Mouse (Mus musculus): Measurements from ENCODE around the gene Fmnl1.

The Fmnl1 gene

DNA sequence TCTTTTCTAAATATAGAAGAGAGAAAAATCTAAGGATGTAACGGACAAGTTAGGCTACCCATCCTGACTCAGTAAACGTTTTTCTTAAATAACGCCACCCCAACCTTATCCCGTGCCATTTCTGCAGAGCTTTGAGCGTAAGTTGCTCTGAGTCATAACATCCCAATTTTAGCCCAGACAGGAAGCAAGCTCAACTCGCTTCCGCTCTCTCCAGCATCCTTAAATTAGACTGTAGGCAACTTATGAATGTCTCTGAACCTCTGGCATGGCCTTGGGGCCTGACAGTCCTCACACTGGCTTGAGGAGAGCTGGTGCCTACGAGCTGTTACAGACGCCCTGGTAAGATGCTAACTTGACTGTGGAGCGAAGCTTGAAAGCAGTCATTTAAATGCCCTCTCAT is 52.5 kb downstream of the Fmnl1 start:
- DNase-seq (ENCODE audit: low spot score): peak; percentile 51

DNA sequence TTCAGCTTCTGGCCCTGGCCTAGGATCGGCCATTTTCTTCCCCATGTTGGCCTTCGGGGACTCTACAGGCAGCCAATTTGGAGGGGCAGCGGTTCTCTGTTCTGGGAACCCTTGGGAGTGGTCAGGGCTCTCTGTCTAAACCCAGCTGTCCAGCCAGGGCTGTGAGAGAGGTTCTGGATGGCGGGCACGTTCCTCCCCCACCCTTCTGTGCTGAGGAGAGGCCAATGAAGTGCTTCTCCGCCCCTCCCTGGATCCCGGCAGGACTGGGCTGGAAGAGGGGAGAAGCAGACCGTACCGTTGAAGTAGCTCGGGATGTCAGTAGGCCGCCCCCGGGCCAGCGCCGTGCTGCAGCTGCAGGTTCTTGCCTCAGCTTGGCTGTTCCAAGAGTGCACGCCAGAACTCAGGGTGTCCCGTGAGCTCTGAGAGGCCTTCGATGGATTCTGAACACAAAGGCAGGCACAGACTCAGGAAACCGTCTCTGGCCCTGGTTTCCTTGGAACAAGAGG is 53.1 kb downstream of the Fmnl1 start:
- DNase-seq (ENCODE audit: low spot score): no peak

DNA sequence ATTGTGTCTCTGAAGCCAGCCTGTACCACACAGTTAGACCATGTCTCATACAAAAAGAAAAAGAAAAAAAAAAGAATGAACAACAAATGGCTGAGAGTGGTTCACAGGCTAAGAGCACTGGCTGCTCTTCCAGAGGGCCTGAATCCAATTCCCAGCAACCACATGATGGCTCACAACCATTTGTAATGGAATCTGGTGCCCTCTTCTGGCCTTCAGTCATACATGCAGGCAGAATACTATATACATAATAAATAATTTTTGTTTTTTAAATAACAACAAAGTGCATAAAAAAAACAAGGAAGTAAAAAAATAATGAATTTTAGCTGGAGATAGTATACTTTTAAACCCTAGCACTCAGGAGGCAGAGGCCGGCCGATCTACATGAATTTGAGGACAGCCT is 58.7 kb downstream of the Fmnl1 start:
- DNase-seq (ENCODE audit: low spot score): no peak

DNA sequence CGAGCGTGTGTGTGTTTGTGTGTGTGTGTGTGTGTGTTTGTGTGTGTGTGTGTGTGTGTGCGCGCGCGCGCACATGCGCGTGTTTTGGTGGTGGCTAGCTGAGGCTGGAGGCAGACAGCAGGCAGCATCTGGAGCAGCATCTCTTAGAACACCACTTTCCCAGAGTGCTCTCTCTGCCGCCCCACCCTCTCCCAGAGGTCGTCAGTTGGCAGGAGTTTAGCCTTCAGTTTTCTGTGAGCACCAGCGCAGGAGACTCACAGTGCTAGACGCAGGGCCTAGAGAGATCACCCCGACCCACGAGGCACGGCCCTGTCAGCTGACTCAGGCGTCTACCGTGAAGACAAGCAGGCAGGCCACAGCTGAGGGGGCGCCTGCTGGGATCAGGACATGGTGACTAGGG is 59.7 kb downstream of the Fmnl1 start:
- DNase-seq (ENCODE audit: low spot score): no peak

DNA sequence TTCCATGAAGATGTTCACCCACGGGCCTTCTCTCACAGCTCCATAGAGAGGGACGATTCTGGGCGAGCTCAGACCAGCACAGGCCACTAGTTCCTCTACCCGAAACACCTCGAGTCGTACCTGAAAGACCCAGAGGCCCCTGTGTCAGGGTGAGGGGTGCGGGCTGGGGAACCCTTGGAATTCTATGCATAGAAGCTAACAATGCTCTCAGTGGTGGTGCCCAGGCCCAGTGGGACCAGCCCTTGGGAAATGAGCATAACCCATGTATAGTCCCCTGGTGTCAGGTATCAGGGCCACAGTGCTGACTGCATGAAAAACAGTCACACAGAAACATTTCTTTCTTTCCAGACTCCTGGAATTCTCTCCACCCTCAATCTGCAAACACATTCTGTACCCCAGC is 60.5 kb downstream of the Fmnl1 start:
- DNase-seq (ENCODE audit: low spot score): no peak

DNA sequence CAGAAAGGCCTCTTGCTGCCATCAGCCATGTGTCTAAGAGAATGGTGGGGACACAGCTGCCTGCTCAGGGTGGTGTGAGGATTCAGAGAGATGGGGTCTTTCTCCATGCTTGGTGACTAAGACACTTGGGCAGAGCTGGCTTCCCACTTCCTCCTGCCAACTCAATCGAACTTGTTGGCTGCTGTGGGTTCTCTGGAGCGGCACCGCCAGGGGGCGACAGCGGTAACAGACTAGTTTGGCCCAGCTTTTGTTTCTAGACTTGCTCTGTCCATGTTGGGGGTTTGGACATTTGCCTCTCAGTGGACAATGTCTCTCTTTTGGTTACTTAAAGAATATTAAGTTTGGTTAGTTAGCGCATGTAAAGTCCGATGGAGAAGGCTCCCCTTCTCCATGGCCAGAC is 62.1 kb downstream of the Fmnl1 start:
- peak; percentile 91 for DNase-seq (ENCODE audit: low spot score)

DNA sequence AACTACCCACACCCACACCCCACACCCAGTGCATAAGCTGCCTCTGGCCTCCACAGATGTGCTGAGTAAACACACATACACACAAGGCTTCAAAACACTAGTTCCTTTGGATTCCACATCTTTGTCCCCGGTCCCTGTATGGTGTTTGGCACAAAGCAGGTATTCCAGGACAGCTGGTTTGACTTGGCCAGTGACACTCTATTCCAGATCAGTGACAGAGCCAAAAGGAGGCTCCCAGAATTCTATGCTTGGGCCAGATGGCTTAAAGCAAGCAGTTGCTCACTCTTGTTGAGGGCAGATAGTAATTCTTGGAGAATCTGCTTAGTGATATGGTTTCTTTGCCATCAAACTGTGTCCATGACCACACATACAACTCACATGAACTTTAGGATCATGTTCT is 63.5 kb downstream of the Fmnl1 start:
- no peak for DNase-seq (ENCODE audit: low spot score)

DNA sequence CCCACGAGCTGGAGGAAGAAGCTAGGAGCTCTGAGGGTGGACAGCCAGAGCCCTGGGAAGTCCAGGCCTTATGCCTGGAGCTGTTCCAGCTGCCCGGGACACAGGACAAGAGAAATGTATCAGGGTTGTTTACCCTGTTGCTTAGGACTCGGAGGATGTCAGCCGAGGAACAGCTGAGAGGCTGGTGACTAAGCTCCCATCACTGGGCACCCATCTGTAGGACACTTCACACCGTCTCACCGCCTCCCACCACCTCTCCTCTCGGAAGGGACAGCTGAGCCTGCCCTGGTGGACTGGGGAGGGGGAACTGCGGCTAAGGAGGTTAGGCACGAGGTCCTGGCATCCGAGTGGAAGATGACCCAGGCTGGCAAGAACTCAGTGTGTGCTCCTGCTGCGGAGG is 64.8 kb downstream of the Fmnl1 start:
- no peak for DNase-seq (ENCODE audit: low spot score)

DNA sequence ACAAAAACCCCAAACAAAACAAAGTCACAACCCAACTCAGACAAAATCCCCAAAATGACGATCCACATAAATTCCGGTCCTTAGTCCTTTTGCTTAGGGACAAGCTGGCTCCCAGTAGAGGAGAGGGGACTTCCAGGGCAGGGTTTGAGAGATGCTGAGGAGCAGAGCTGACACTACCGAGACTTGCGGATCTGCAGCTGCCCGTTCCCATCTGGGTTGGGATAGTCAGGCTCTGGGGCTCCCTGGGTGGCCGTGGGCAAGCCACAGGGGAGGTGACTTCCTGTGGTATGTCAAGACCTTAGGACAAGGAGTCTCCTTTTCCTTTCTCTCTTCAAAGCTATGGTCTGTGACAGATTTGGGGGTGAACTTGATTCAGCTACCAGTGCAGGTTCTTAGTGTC is 65.5 kb downstream of the Fmnl1 start:
- DNase-seq (ENCODE audit: low spot score): no peak

DNA sequence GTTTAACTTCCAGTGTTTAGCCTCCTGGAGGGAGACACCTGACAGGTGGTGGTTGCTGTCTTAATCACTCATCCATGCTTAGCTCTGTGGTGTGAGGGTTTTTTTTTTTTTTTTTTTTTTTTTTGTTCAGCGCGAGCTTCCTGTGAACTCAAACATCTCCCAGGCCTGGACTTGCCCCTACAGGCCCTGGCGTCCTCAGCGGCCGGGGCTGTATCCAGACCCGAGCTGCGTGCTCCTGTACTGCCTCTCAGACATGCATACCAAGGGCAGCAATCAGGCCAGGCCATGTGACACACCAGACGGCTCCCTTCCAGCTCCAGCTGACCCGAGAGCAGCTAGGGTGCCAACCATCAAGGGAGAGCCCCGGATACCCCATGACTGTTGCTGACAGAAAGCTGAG is 66.0 kb downstream of the Fmnl1 start:
- no peak for DNase-seq (ENCODE audit: low spot score)

DNA sequence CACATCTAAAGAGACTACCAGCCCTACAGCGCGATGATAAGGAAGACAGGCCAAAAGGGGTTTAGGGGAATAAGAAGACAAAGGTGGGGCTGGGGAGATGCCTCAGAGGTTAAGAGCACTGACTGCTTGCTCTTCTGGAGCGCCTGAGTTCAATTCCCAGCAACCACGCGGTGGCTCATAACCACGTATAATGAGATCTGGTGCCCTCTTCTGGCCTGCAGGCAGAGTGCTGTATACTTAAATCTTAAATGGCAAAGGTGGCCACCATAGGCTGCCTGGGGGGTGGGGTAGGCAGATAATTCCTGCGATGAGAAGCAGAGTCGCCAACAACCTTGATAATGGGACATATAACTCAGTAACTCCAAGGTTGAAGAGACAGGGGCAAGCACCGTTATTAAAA is 66.8 kb downstream of the Fmnl1 start:
- DNase-seq (ENCODE audit: low spot score): no peak

DNA sequence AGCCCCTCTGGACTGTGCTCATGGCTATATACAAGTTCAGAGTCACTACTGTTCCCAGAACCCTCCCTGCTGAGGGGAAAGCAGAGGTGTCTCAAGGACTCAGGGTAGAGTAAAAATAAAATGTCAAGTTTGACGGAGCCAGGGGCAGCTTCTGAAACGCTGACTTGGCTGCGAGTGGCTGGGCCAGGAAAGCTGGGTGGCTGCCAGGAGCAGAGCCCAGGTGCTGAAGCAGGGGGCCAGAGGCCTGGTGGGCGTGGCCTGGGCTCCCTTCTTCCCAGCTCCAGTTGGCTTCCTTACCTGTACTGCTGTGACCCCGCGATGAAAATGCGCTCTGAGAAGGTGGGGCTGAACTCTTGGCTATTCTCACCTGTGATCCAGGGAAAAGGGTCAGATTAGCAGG is 69.8 kb downstream of the Fmnl1 start:
- DNase-seq (ENCODE audit: low spot score): no peak

DNA sequence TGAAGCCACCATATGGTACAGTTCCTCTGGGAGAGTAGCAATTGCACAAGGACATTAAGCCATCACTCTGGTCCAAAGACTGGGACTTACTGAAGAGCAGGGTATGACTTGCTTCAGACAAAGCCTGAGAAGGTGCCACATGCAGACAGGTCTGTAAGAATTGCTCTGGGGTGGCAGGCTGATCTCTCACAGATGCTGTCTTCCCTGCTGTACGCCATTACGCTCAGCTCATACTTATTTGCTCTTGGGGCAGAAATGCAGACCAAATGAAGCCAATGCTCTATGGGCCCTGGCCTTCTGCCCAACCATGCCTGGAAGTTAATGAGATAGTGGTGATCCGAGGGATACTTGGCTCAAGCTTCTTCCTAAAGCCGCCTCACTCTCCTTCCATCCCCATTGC is 73.9 kb downstream of the Fmnl1 start:
- DNase-seq (ENCODE audit: low spot score): no peak

DNA sequence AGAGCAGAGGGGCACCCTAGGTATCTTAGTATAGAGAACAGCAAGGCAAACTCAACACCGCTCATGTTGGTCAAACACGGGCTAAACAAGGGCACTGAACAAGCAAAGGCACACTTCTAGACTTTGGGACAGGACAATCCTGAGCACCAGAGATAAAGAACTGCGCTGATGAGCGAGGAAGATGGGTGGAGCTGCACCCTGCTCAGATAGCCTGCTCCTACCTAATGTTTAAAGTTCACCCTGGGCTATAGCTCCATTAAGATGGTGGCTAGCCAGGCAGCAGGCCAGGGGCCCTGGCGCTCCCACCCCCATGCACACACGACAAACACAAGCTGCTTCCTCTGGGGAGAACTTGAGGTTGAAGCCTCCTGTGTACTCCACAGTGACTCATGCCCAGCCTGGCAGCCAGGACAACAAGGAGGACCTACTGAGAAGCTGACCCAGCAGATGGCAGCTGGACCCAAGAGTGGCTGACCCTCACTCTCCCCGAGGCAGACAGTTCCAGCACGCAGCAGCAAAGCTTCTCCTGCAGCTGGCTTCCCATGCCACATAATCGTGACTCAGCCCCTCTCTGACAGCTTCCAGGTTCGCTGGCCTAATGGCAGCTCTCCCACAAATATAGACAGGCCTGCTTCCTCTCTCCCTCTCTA is 75.3 kb downstream of the Fmnl1 start:
- peak; percentile 43 for DNase-seq (ENCODE audit: low spot score)

DNA sequence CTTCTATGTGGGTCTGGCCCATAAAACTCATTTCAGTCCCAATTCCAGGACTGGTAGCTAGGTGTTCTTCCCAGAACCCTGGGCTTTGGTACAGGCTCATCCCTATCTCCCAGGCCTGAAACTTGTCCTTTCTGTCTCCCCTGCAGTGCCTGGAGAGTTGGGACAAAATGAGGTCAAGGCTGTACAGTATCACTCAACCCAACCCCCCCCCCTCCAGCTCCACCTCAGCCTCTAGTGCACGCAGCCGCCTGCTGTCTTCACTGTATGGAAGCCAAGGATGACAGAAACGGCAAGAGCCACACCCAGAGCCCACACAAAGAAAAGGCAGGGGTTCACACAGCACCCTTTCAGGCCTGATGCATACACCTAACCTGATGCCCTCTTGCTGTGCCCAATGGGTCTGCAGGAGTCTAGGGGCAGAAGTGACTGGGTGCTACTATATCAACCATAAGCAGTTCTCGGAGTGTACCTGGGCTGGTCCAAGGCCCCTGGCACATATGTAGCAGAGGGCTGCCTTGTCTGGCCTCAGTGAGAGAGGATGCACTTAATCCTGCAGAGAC is 75.9 kb downstream of the Fmnl1 start:
- no peak for DNase-seq (ENCODE audit: low spot score)

DNA sequence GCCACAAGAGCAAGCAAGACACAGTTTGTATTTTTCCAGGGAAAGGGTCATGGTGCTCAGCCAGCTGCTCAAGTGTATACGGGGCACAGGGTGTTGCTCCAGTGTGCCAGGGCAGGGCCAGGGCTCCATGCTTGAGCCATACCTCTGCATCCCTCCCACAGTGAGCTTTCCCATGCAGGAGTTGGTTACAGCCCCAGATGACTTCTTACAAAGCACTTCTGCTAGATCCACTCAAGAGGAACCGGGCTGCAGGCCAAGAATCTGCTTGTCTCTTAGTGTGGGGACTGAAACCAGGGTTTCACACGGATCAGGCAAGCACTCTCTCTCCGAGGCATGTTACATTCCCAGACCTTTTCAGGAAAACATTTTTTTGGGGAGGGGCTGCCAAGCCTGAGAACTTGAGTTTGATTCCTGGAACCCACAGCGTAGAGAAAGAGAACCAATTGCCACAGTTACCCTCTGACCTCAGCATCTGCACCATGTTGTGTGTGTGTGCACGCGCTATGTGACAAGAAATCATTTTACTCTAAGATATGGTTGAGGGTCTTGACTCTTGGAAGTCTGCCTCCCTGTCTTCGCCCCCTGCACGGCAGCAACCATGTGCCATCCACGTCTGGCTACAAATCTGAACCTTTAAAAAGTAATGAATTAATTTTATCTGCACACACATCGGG is 76.7 kb downstream of the Fmnl1 start:
- DNase-seq (ENCODE audit: low spot score): peak; percentile 83
